Mouse (Mus musculus) thymus, postnatal 14 days (tissue): ENCODE results near the gene Grm8.
"Not testable (repeated sequence)": the region's sequence is repeated elsewhere in the genome, so short reads cannot be mapped to it uniquely, and the experiment has no call there.

Experiments used
- DNase-seq: peaks from one replicate; pipeline ENCODE4 v3.0.0; 2021

The Grm8 gene

GRCm38 (mm10) chr6:27819735-27820134 lies 315.2 kb downstream of the Grm8 start:
- not testable (repeated sequence) for DNase-seq

- DNase-seq = no peak
Measured at GRCm38 (mm10) chr6:27812789-27813188, 322.2 kb downstream of the Grm8 start.

GRCm38 (mm10) chr6:27809996-27810395 lies 325.0 kb downstream of the Grm8 start:
- no peak for DNase-seq

GRCm38 (mm10) chr6:27806741-27807140 lies 328.2 kb downstream of the Grm8 start:
- no peak for DNase-seq

GRCm38 (mm10) chr6:27800881-27801572 lies 334.0 kb downstream of the Grm8 start:
- DNase-seq = no peak

- DNase-seq = no peak
Measured at GRCm38 (mm10) chr6:27798735-27799134, 336.2 kb downstream of the Grm8 start.

GRCm38 (mm10) chr6:27789566-27789965 lies 345.4 kb downstream of the Grm8 start:
- no peak for DNase-seq

GRCm38 (mm10) chr6:27789151-27789550 lies 345.8 kb downstream of the Grm8 start:
- no peak for DNase-seq

- no peak for DNase-seq
Measured at GRCm38 (mm10) chr6:27782251-27782650, 352.7 kb downstream of the Grm8 start.

GRCm38 (mm10) chr6:27781371-27781770 lies 353.6 kb downstream of the Grm8 start:
- no peak for DNase-seq

GRCm38 (mm10) chr6:27775646-27776271 lies 359.2 kb downstream of the Grm8 start:
- DNase-seq = no peak

- DNase-seq = no peak
Measured at GRCm38 (mm10) chr6:27762061-27762460, 372.9 kb downstream of the Grm8 start.

- DNase-seq = no peak
Measured at GRCm38 (mm10) chr6:27753290-27753829, 381.6 kb downstream of the Grm8 start.

- no peak for DNase-seq
Measured at GRCm38 (mm10) chr6:27746493-27746892, 388.5 kb downstream of the Grm8 start.

- no peak for DNase-seq
Measured at GRCm38 (mm10) chr6:27745693-27746451, 389.1 kb downstream of the Grm8 start.

GRCm38 (mm10) chr6:27689382-27689781 lies 445.6 kb downstream of the Grm8 start:
- DNase-seq = no peak

GRCm38 (mm10) chr6:27661747-27662435 lies 473.1 kb downstream of the Grm8 start:
- no peak for DNase-seq

GRCm38 (mm10) chr6:27657520-27657919 lies 477.5 kb downstream of the Grm8 start:
- DNase-seq = peak; percentile 21

GRCm38 (mm10) chr6:27646503-27646902 lies 488.5 kb downstream of the Grm8 start:
- DNase-seq = no peak

GRCm38 (mm10) chr6:27645054-27645453 lies 489.9 kb downstream of the Grm8 start:
- no peak for DNase-seq

GRCm38 (mm10) chr6:27635898-27636297 lies 499.1 kb downstream of the Grm8 start:
- no peak for DNase-seq

GRCm38 (mm10) chr6:27617472-27617871 lies 517.5 kb downstream of the Grm8 start:
- no peak for DNase-seq

- no peak for DNase-seq
Measured at GRCm38 (mm10) chr6:27580485-27580884, 554.5 kb downstream of the Grm8 start.
